Mouse (Mus musculus) kidney, adult 2 months (tissue): Measurements from ENCODE around the gene Galnt13.

ENCODE experiments used
- CTCF ChIP-seq: fragments of 200-500 bp; conservative IDR thresholded peaks from 2 replicates; pipeline ENCODE4 v1.5.1; 2011; ENCODE audit warnings: low read depth, mild to moderate bottlenecking, control low read depth, low read length, moderate library complexity, mixed read lengths; ENCODE audit not compliant: insufficient read depth, insufficient read length
- POLR2A ChIP-seq: fragments of 200-500 bp; IDR thresholded peaks from one replicate; pipeline ENCODE4 v1.6.1; 2011; ENCODE audit warnings: low read depth, low read length, control low read depth

- TF ChIP-seq POLR2A (no peak), CTCF (no peak)
Observed at GRCm38 (mm10) chr2:54751232-54751631, 315.1 kb downstream of the Galnt13 start.
